Mouse (Mus musculus) ES-Bruce4 (cell line): ENCODE measurements around the gene Zfp992. TPM values are rescaled to one million over a fixed set of nuclear protein-coding genes. Genes with fewer than 3 reads are reported as not detected.
"Not testable (repeated sequence)": the region's sequence is repeated elsewhere in the genome, so short reads cannot be mapped to it uniquely, and the experiment has no call there.

ENCODE experiments used
- H3K27ac ChIP-seq: 2 replicates; pipeline ENCODE4 v1.5.1; 2012; ENCODE audit warnings: low read length, inconsistent platforms; ENCODE audit not compliant: insufficient read depth
- H3K27me3 ChIP-seq: 2 replicates; pipeline ENCODE4 v1.6.1; 2012; ENCODE audit warnings: mild to moderate bottlenecking, low read length, inconsistent platforms; ENCODE audit not compliant: control insufficient read depth, poor library complexity, insufficient read depth, severe bottlenecking
- H3K36me3 ChIP-seq: 2 replicates; pipeline ENCODE4 v1.6.1; 2012; ENCODE audit warnings: inconsistent platforms, mild to moderate bottlenecking, low read length, moderate library complexity; ENCODE audit not compliant: control insufficient read depth, poor library complexity, insufficient read depth, severe bottlenecking
- H3K4me1 ChIP-seq: one replicate; pipeline ENCODE4 v1.8.1; 2011; ENCODE audit warnings: low read length; ENCODE audit not compliant: control insufficient read depth, insufficient read depth
- H3K4me3 ChIP-seq: 2 replicates; pipeline ENCODE4 v1.5.1; 2011; ENCODE audit warnings: low read depth, mild to moderate bottlenecking, low read length
- H3K9ac ChIP-seq: 2 replicates; pipeline ENCODE4 v1.6.1; 2012; ENCODE audit warnings: low read depth, mild to moderate bottlenecking, inconsistent platforms; ENCODE audit not compliant: poor library complexity, severe bottlenecking
- H3K9me3 ChIP-seq: replicated peaks from 2 replicates; pipeline ENCODE4 v1.6.1; 2012; ENCODE audit warnings: mild to moderate bottlenecking, low read length, inconsistent platforms; ENCODE audit not compliant: control insufficient read depth, poor library complexity, insufficient read depth, severe bottlenecking
- CTCF ChIP-seq: IDR thresholded peaks from one replicate; pipeline ENCODE4 v1.8.1; 2011; ENCODE audit warnings: low read depth, low read length
- polyA plus RNA-seq: library from polyadenylated mRNA; stranded (reverse); fragments of >200 nt; gene quantifications from 2 replicates; pipeline ENCODE4 v1.2.4, GENCODE M21; 2011; ENCODE audit warnings: low read depth; ENCODE audit not compliant: missing spikeins, insufficient read depth, insufficient read length

Gene Zfp992
- polyA plus RNA-seq, 1 experiment: 23.7 TPM

DNA sequence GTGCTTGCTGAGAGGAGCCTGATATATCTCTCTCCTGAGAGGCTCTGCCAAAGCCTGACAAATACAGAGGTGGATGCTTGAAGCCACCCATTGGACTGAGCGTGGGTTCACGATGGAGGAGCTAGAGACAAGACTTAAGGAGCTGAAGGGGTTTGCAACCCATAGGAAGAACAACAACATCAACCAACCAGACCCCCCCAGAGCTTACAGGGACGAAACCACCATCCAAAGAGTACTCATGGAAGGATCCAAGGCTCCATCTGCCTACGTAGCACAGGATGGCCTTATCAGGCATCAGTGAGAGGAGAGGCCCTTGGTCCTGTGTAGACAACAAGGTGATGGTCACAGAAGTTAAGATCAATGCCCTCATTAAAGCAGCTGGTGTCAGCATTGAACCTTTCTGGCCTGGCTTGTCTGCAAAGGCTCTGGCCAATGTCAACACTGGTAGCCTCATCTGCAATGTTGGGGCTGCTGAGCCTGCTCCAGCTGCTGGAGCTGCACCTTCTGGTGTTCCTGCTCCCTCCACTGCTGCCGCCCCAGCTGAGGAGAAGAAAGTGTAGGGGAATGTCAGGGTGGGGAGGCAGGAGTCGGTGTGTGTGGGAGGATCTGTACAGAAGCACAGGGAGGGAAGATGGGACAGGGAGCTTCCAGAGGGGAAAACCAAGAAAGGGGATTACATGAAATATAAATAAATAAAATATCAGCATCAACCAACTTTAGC is 31.7 kb downstream of the Zfp992 start:
- not testable (repeated sequence) for H3K4me1 ChIP-seq, H3K36me3 ChIP-seq, H3K4me3 ChIP-seq, H3K27ac ChIP-seq, H3K9ac ChIP-seq
- peaks cover 14% of the 10 kb centered on the region for H3K9me3 ChIP-seq
- peaks cover 10% of the 10 kb centered on the region for H3K27me3 ChIP-seq

DNA sequence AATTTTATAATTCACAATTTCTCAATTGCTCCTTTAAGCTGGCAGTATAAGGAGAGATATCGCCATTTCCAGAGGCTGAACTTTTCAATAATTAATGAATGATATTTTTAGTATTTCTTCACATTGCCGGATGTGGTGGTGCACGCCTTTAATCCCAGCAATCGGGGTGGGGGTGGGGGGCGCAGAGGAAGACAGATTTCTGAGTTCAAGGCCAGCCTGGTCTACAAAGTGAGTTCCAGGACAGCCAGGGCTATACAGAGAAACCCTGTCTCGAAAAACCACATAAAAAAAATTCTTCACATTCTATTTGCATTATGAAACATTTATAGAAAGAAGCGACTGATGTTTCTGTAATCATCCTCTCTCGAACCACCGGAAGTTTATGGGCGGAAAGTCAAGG is 33.7 kb downstream of the Zfp992 start:
- not testable (repeated sequence) for H3K36me3 ChIP-seq, H3K9me3 ChIP-seq

DNA sequence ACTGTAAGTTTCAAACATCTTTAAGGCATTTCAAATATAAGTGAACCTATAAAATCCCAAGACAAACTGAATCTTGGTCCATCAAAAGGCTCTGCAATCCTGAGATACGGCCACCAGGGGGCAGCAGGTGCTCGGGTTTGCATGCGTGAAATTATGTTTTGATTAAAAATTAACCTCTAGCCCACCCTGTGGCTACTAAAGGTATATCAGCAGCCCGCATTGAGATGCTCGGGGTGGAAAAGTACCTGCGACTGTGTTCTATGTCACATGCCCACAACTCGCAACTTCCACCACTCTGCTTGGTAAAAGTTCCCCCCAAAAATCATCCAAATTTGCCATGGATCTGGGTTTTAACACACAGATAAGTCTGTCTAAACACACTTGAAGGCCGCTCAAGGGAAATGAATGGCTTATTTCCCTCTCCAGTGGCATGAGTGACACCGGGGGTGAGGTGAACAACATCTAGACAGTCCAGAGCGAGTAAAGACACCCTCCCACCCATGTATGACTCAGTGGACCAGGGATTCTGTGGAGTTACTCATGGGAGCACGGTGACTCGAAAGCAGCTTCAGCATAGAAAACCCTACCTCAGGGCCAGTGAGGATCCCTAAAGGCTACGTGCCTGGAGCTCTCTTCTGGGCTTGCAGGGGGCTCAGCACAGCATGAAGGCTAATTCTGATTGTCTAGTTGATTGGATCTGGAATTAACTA is 34.9 kb downstream of the Zfp992 start:
- TF ChIP-seq CTCF: peak; percentile 76
- not testable (repeated sequence) for H3K27me3 ChIP-seq, H3K27ac ChIP-seq, H3K36me3 ChIP-seq, H3K9ac ChIP-seq, H3K4me1 ChIP-seq, H3K9me3 ChIP-seq, H3K4me3 ChIP-seq

More for the DNA sequence above, 33.7 kb downstream of the Zfp992 start:
- not testable (repeated sequence) for H3K9ac ChIP-seq, H3K27ac ChIP-seq, H3K27me3 ChIP-seq, H3K4me3 ChIP-seq, H3K4me1 ChIP-seq

DNA sequence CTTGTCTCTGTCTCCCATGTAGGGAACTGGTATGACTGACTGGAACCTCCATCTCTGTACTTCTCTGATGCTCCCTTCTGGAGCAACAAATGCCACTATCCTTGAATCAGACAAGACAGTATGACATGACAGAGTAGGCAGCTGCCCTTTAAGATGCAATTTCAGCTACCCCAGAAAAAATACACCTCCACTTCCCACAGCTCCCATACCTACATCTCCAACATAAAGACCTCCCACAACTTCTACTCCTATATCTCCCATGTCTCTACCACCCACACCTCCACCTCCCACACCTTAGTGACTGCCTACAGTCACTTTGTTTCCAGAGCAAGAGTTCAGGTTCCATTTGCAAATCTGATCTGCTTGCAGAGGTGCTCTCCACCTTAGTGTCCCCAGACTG is 35.9 kb downstream of the Zfp992 start:
- H3K4me3 ChIP-seq, H3K4me1 ChIP-seq, H3K36me3 ChIP-seq, H3K27me3 ChIP-seq, H3K9me3 ChIP-seq, H3K27ac ChIP-seq, H3K9ac ChIP-seq: not testable (repeated sequence)

DNA sequence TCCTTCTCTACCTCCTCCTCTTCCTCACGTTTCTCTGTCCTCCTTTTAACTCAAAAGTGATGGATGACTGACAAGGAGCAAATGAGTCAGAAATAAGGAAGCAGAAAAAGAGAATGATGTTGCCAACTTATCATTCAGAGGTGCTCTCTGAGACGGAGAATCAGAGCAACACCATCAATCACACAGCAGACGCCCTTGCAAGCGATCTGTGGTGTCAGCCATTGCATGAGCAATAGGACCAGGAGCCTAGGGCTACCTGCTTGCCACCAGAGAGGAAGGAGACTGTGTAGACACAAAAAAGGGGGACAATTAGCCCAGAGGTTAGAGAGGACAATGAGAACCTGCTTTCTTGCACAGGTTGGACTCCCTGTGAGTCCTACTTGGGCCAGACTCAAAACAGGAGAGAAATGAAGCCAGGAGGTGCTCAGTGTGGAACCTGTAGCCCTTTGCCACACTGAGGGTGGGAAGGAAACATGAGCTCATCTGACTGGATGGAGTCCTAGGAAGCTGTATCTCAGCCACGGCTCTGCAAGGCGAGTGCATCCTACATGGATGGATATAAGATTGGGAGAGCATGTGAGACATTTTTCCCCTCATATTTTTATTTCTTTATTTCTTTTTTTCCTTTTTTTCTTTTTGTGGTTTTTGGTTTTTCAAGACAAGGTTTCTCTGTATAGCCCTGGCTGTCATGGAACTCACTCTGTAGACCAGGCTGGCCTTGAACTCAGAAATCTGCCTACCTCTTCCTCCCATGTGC is 36.5 kb downstream of the Zfp992 start:
- H3K9me3 ChIP-seq, H3K27ac ChIP-seq, H3K27me3 ChIP-seq, H3K36me3 ChIP-seq, H3K4me3 ChIP-seq, H3K9ac ChIP-seq, H3K4me1 ChIP-seq: not testable (repeated sequence)

DNA sequence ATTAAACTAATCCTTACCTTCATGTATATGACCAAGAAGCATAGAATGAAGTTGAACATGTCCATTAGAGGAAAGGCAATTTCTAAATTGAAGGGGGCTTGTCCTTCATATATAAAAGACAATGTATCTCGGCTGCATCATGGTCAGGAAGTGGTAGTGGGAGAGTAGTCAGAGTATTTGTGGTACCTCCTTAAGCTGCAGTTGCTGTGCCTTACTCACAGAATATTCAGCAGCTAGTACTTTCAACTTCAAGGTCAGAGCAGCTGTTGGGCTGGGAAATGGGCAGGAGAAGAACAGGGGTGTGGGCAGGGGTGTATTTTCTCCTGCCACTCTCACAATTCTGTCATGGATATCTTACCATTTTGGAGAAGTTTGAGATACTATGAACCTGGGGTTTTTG is 37.9 kb downstream of the Zfp992 start:
- H3K27ac ChIP-seq, H3K4me1 ChIP-seq, H3K4me3 ChIP-seq, H3K27me3 ChIP-seq, H3K9ac ChIP-seq, H3K9me3 ChIP-seq, H3K36me3 ChIP-seq: not testable (repeated sequence)

DNA sequence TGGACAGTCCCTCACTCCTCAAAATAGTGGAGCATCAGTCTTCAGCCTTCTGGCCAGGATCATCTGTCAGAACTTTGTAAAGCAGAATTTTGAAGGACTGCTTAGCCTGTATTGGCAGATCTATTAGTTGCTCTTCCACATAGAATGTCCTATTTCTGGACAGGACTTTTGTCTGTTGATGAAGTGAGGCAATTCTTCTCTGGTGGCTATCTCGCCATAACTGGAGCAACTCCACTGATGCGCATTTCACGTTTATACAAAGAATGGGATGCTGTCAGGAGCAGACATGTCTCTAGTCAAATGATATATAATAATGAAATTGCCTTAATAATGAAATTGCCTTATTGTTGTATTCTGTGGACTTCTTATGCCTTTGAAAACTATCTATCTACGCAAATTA is 40.4 kb downstream of the Zfp992 start:
- peaks cover 21% of the 10 kb centered on the region for H3K9me3 ChIP-seq
- H3K4me1 ChIP-seq, H3K27me3 ChIP-seq, H3K27ac ChIP-seq, H3K36me3 ChIP-seq, H3K4me3 ChIP-seq, H3K9ac ChIP-seq: not testable (repeated sequence)

DNA sequence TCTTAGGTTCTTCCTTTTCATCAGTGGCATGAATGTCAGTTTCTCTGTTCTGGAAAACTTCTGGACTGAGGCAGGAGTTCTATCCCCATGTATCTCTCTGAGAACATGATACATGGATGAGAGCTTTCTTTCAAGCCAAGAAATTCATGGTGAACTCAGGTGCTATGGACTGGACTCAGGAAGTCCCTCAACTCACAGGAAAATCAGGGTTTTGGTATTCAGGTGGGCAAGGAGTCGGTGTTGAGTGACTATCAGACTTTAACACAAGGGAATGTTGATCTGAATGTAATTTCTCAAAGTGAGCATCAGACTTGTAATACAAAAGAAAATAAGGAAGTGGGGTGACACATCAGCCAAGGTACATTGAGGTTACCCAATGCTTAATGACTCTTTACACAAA is 43.2 kb downstream of the Zfp992 start:
- not testable (repeated sequence) for H3K27ac ChIP-seq, H3K36me3 ChIP-seq, H3K4me1 ChIP-seq, H3K27me3 ChIP-seq, H3K4me3 ChIP-seq, H3K9ac ChIP-seq
- H3K9me3 ChIP-seq: peaks cover 23% of the 10 kb centered on the region
